Mouse (Mus musculus): ENCODE measurements at regions not wholly inside any gene's neighbourhood (a gene's known extent, or its start where the extent isn't known, plus 50 kb on each side); places are given as distances from the start of the nearest gene placed in this dataset.

DNA sequence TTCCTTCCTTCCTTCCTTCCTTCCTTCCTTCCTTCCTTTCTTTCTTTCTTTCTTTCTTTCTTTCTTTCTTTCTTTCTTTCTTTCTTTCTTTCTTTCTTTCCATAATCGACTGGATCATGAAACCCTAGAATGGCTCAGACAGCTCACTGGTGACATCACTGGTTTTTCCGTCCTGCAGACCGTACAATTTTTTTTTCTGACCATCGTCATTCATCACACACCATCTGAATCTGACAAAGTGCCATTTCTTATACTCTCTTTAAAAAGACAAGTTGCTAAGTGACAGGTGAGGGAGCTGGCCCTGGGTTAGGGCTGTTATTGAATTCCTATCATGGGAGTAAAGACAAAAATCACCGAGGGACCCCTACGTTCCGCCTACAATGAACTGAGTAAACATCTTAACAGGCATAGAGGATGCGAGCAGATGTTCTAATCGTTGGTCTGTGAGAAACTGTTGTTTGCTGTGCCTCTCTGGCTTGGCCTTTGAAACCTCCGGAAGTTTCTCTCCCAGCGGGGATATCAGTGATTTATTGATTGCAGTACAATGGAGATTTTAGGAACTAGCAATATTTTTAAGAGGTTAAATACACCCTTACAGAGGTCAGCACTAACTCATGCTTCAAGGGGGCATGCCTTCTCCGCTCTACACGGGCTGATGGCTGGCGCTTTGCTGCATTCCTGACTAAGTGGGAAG lies 192.6 kb upstream of the Gm5148 start:
- TF ChIP-seq CTCF (IDR thresholded peaks at IDR 0.05; ENCODE audit: insufficient read depth, low read length): no peak
- no peak for TF ChIP-seq POLR2A (IDR thresholded peaks at IDR 0.05; ENCODE audit: borderline replicate concordance, extremely low read depth, low read depth, low read length)

Data from lung, adult 2 months (tissue).